Mouse (Mus musculus) spleen, adult 2 months (tissue): Measurements from ENCODE around the gene Frmd8. TPM values are rescaled to one million over a fixed set of nuclear protein-coding genes. Genes with fewer than 3 reads are reported as not detected.
A peak's percentile ranks its signal among the peaks of the same experiment; 100 is the strongest.
"Not testable (repeated sequence)": the region's sequence is repeated elsewhere in the genome, so short reads cannot be mapped to it uniquely, and the experiment has no call there.

Experiments
- DNase-seq, 2 experiments: peaks; one replicate each; pipeline versions ENCODE4 v3.0.0 to v3.0.0-alpha.2; 2012 to 2021; ENCODE audit warnings: low spot score in 2 of 2, low read depth in 1 of 2
- H3K27ac ChIP-seq: fragments of 200-500 bp; 2 replicates; pipeline ENCODE4 v1.5.1; 2012; ENCODE audit warnings: low read length, inconsistent platforms; ENCODE audit not compliant: insufficient read depth
- H3K27me3 ChIP-seq: fragments of 200-500 bp; 2 replicates; pipeline ENCODE4 v1.6.1; 2012; ENCODE audit warnings: mild to moderate bottlenecking, moderate library complexity, low read length, inconsistent platforms; ENCODE audit not compliant: control insufficient read depth, insufficient read depth
- H3K36me3 ChIP-seq: fragments of 200-500 bp; 2 replicates; pipeline ENCODE4 v1.6.1; 2012; ENCODE audit warnings: mild to moderate bottlenecking, low read length, inconsistent platforms; ENCODE audit not compliant: control insufficient read depth, insufficient read depth
- H3K4me1 ChIP-seq: fragments of 200-500 bp; 2 replicates; pipeline ENCODE4 v1.6.1; 2011; ENCODE audit warnings: inconsistent platforms; ENCODE audit not compliant: control insufficient read depth, insufficient read depth, insufficient read length
- H3K4me3 ChIP-seq: fragments of 200-500 bp; 2 replicates; pipeline ENCODE4 v1.5.1; 2011; ENCODE audit warnings: mild to moderate bottlenecking, inconsistent platforms; ENCODE audit not compliant: insufficient read depth, insufficient read length; ENCODE audit errors: extremely low read depth
- CTCF ChIP-seq: fragments of 200-500 bp; IDR thresholded peaks from 2 replicates; pipeline ENCODE4 v1.5.1; 2011; ENCODE audit warnings: mild to moderate bottlenecking, inconsistent platforms; ENCODE audit not compliant: insufficient read depth, insufficient read length, insufficient replicate concordance; ENCODE audit errors: extremely low read depth
- POLR2A ChIP-seq: fragments of 200-500 bp; IDR thresholded peaks from 2 replicates; pipeline ENCODE4 v1.6.1; 2011; ENCODE audit warnings: low read depth, low read length, inconsistent platforms
- WGBS: fragments of 180-500 bp; shearing (Covaris S2); methylation state at CpG from one replicate; pipeline ENCODE4 v1.1.7; 2018; 5-methylcytosine and 5-hydroxymethylcytosine counted together
- polyA plus RNA-seq: library from polyadenylated mRNA; depleted of rRNA; stranded (reverse); fragments of >200 nt; gene quantifications from 2 replicates; pipeline ENCODE4 v1.2.3, GENCODE M21; 2012

Gene Frmd8
- polyA plus RNA-seq, 1 experiment: 42.3 TPM

GRCm38 (mm10) chr19:5815010-5815409 is 60.1 kb downstream of the Frmd8 start:
- no peaks in the 10 kb centered on the region for H3K36me3 ChIP-seq
- no peaks in the 10 kb centered on the region for H3K27me3 ChIP-seq
- WGBS: 88% methylated on average over 7 of the region's 7 CpGs
- no peak for DNase-seq
- H3K27ac ChIP-seq: no peak overlapping the region
- H3K4me3 ChIP-seq: no peak overlapping the region
- H3K4me1 ChIP-seq: peaks cover 5% of the 10 kb centered on the region; the same call in 1 of the 2 replicates
- TF ChIP-seq CTCF (no peak), POLR2A (no peak)

GRCm38 (mm10) chr19:5814048-5814447 is 61.0 kb downstream of the Frmd8 start:
- DNase-seq: not testable (repeated sequence)

GRCm38 (mm10) chr19:5813567-5813966 is 61.5 kb downstream of the Frmd8 start:
- peaks cover 5% of the 10 kb centered on the region; the same call in 1 of the 2 replicates for H3K4me1 ChIP-seq
- no peak overlapping the region for H3K27ac ChIP-seq
- 94% methylated on average over 3 of the region's 3 CpGs for WGBS
- no peaks in the 10 kb centered on the region for H3K27me3 ChIP-seq
- TF ChIP-seq CTCF (no peak), POLR2A (no peak)
- no peak overlapping the region for H3K4me3 ChIP-seq
- H3K36me3 ChIP-seq: no peaks in the 10 kb centered on the region
- no peak for DNase-seq

More at GRCm38 (mm10) chr19:5814048-5814447, 61.0 kb downstream of the Frmd8 start:
- 0% methylated on average over 1 of the region's 1 CpGs for WGBS
- H3K36me3 ChIP-seq, H3K27me3 ChIP-seq, H3K4me1 ChIP-seq, H3K27ac ChIP-seq, H3K4me3 ChIP-seq: not testable (repeated sequence)

GRCm38 (mm10) chr19:5811771-5812504 is 63.1 kb downstream of the Frmd8 start:
- Histone ChIP-seq H3K27ac (no peak overlapping the region), H3K27me3 (no peaks in the 10 kb centered on the region), H3K4me1 (peaks cover 2% of the 10 kb centered on the region; the same call in 1 of the 2 replicates), H3K36me3 (no peaks in the 10 kb centered on the region), H3K4me3 (no peak overlapping the region)
- 86% methylated on average over 7 of the region's 7 CpGs for WGBS
- no peak for TF ChIP-seq POLR2A
- no peak for TF ChIP-seq CTCF
- no peak for DNase-seq

GRCm38 (mm10) chr19:5810840-5811563 is 64.1 kb downstream of the Frmd8 start:
- Histone ChIP-seq H3K36me3 (no peaks in the 10 kb centered on the region), H3K27ac (peak overlapping the region; percentile 35; the same call in 1 of the 2 replicates), H3K4me1 (peaks cover 10% of the 10 kb centered on the region; the same call in 1 of the 2 replicates), H3K4me3 (no peak overlapping the region), H3K27me3 (no peaks in the 10 kb centered on the region)
- 87% methylated on average over 9 of the region's 9 CpGs for WGBS
- TF ChIP-seq POLR2A (no peak), CTCF (no peak)
- DNase-seq: no peak

- 62% methylated on average over 11 of the region's 11 CpGs for WGBS
- H3K27me3 ChIP-seq: no peaks in the 10 kb centered on the region
- peaks cover 13% of the 10 kb centered on the region; the same call in 1 of the 2 replicates for H3K4me1 ChIP-seq
- no peak for DNase-seq
- peak overlapping the region; percentile 35; the same call in 1 of the 2 replicates for H3K27ac ChIP-seq
- TF ChIP-seq POLR2A (no peak), CTCF (no peak)
- no peaks in the 10 kb centered on the region for H3K36me3 ChIP-seq
- no peak overlapping the region for H3K4me3 ChIP-seq
Observed at GRCm38 (mm10) chr19:5810103-5810839, 64.8 kb downstream of the Frmd8 start.
